Mouse (Mus musculus) spleen, postnatal 36 days (tissue): Measurements from ENCODE around the gene Ankrd34a.
A peak's percentile ranks its signal among the peaks of the same experiment; 100 is the strongest.

Source experiments
- DNase-seq, 2 experiments: peaks; one replicate each; pipeline ENCODE4 v3.0.0; 2022; ENCODE audit warnings: low spot score in 2 of 2, mixed read lengths in 1 of 2

Gene Ankrd34a

DNA sequence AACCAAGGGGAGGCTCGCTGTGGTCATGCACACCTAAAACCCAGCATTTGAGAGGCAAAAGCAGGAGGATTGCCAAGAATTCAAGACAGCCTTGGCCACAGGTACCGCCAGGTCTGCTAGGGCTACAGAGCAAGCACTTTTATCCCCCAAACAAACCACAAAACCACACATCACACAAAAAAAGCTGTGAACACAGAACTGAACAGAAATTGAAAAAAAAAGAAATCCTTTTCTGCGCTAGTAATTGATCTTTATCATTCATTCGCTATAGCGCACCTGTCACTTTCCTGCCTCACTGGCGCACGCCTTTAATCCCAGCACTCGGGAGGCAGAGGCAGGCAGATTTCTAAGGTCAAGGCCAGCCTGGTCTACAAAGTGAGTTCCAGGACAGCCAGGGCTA is 33.2 kb upstream of the Ankrd34a start:
- no peak for DNase-seq

DNA sequence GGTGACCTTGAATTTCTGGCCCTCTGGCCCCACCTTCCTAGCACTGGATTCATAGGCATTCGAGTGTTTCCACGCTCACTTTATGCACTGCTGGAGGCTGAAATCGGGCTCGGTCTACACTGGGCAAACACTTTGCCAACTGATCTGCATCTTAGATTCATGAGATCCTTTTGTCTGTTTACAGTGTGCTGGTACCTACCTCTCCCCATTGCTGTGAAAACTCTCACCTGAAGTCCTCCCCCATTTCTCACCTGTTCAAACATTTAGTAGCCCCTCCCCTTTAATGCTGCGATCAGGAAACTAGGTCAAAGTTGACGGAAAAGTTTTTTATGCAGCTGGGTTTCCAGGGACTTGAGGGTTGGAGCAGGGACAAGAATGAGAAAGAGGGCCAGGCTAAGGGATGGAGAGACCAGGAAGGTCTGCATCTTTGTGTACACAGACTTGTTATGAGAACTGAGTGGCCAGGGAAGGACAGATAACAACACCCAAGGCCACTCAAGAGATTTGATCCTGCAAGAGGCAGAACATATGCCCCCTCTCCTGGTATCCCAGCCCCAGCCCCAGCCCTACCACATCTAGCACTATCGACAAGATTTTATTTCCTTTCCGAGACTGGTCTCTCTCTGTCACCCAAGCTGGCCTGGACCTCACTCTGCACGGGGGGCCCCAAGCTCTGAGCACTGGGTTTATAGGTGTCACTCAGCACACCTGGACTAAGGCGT is 32.4 kb upstream of the Ankrd34a start:
- no peak for DNase-seq

DNA sequence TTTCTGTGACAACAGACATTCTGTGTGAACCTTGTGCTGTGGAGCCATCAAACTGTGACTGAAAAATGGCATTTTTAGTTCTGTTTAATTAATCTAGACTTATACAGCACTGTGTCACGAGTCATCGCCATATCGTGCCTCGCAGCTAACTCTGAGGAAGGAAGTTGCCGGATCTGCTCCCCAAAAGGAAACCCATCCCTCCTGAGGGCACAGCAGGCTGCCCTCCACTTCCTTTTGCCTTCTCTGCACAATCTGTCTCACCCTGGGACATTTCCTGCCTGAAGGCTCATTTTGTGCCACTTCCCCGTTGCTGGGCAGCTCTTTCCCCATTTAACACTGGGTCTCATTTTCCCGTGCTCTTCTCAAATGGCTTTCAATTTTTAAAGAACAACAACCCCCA is 31.8 kb upstream of the Ankrd34a start:
- DNase-seq, result peak; percentile 79 to 82

DNA sequence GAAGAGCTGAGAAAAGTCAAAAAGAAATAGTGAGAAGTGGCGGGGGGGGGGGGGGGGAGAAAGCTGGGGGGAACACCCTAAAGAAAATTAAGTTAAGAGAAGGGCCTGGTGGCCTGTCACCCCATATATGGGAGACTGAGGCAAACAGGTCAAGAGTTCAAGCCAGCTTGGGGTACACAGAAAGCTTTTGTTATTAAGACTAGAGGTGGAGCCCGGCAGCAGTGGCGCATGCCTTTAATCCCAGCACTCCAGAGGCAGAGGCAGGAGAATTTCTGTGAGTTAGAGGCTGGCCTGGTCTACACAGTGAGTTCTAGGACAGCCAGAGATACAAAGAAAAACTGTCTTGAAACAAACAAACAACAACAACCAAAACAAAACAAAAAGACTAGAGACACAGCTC is 31.3 kb upstream of the Ankrd34a start:
- DNase-seq, result no peak

DNA sequence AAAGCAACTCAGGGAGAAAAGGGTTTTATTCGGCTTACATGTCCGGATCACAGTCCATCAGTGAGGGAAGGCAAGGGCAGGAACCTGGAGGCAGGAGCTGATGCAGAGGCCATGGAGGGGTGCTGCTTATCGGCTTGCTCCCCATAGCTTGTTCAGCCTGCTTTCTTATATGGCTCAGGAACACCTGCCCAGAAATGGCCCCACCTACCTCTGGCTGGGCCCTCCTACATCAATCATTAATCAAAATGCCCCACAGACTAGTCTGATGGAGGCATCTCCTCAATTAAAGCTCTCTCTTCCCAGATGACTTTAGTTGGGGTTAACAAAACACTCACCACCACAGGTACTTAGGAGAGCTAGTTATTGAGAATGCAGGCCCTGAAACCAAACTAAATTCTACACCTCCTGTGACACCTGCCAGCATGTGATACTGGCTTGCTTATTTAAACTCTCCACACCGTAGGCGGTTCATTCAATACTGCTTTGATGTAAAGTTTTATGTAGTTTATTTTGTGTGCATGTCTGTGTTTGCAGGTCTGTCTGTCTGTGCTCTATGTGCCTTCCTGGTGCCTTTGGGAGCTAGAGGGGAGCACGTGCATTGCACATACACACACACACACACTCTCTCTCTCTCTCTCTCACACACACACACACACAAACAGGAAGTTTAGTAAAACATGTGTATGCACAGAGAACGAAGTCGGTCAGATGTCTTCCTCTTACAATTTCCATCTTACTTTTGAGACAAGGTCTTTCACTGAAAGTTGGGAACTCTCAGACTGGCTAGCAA is 29.6 kb upstream of the Ankrd34a start:
- no peak for DNase-seq

DNA sequence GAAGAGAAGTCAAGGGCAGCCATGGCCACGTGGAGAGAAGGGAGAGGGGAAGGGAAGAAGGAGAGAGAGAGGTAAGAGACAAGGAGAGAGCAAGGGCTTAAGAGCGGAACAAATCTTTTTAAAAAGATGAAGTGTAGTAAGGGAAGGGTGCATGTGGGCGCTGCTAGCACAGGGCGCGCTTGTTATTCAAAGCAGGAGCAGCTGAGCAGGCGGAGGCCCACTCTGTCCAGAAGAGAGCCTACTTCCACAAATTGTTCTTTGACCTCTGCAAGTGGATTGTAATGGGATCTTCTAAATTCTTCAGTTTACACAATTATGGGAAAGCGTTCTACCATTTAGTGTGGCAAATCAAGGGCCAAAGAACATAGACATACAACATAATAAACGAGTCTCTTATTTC is 27.8 kb upstream of the Ankrd34a start:
- DNase-seq, result no peak

DNA sequence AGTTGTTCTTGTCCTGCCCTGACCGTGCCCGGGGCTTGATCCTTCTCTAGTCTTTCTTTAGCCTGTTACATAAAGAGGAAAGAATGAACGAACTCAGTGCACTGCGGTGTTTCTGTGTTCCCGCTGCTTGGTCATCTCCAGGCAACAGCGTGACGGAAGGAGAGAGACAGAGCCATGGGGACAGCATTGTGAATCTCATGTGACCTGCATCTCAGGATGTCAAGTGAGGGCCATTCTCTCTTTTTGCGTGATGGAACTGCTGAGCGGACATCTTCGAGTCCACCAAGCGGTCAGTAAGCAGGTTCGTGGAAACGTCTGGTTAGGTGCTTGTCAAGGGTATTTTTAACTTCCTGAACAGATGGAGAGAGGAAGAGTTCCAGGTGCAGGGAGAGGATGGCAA is 26.9 kb upstream of the Ankrd34a start:
- no peak for DNase-seq

DNA sequence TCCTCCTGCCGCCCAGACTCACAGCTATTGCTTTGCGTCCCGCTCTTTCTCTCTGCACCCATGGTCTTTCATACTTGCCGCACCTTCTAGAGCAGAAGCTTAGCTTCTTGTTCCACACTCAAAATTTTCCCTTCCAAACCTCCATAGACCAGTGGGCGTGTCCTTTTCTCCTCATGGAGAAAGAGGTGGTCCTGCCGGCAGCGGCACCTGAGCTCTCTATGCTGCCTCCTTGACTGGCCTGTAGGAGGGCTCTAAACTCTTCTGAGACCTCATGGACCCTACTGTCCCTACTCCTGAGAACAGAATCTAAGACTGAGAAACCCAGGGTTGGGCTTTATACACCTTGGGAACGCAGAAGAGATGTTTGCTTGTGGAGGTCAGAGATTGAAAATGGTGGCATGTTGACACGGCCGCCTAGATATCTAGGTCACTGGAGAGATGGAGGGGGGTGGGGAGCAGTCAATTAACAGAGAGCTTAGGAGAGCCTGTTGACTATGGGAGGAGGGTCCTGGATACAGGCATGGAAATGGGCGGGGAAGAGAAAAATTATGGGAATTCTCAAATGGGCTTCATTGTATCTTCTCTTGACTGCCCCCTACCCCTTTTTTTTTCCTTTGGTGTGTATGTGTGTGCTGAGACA is 26.4 kb upstream of the Ankrd34a start:
- no peak for DNase-seq

DNA sequence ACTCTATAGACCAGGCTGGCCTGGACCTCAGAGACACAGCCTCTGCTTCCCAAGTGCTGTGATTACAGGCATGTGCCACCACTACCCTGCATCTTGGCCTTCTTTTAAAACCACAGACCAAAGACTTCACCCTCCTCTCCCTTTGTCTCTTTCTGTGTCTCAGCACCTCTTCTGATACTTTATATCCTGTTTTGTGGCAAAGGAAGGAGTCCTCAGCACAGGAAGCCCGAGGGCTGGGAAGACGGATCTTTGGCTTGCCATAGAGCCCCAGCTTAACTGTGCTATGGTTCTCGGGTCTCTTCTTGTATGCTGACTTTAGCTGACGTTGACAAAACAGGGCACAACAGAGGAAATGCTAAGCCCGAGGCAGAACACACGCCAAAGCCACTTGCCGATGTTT is 25.8 kb upstream of the Ankrd34a start:
- no peak for DNase-seq

DNA sequence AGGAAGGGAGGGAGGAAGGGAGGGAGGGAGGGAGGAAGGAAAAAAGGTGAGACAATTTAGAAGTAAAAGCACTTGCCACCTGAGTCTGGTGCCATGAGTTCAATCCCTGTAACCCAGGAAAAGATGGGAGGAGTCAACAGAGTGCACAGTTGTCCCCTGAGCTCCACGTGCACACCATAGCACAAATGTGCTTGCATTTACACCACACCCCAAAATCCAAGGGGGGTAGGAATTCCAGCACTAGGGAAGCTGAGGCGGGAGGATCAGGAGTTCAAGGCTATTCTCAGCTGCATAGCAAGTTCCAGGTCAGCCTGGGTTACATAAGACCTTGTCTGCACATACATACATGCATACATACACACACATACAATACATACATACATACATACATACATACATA is 25.1 kb upstream of the Ankrd34a start:
- DNase-seq, result no peak

DNA sequence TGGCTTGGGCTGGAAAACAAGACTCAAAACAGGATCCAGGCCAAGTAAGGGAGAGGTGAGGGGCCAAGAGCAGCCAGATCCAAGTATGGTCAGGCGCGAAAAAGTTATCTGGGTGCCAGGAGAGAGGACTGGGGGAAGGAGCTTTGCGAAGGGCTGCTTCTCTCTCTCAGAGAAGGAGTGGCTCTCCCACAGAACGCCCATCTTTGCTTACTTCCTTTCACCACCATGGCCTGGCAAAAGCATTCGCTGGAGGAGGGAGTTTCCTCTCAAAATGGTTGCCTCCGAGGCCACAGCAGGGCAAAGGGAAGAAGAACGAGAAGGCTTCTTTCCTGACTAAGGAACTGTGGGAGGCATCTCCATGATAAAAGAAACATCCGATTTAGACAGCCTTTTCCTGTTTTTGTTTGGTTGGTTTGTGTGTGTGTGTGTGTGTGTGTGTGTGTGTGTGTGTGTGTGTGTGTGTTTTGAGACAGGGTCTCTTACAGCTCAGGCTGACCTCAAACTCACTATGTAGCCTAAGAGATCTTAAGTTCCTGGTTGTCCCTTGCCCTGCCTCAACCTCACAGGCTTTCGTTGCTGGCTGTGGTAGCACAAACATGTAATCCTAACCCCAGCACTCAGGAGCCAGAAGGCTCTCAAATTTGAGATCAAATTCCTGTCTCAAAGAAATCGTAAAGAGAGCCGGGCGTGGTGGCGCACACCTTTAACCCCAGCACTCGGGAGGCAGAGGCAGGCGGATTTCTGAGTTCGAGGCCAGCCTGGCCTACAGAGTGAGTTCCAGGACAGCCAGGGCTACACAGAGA is 24.3 kb upstream of the Ankrd34a start:
- DNase-seq, result no peak

DNA sequence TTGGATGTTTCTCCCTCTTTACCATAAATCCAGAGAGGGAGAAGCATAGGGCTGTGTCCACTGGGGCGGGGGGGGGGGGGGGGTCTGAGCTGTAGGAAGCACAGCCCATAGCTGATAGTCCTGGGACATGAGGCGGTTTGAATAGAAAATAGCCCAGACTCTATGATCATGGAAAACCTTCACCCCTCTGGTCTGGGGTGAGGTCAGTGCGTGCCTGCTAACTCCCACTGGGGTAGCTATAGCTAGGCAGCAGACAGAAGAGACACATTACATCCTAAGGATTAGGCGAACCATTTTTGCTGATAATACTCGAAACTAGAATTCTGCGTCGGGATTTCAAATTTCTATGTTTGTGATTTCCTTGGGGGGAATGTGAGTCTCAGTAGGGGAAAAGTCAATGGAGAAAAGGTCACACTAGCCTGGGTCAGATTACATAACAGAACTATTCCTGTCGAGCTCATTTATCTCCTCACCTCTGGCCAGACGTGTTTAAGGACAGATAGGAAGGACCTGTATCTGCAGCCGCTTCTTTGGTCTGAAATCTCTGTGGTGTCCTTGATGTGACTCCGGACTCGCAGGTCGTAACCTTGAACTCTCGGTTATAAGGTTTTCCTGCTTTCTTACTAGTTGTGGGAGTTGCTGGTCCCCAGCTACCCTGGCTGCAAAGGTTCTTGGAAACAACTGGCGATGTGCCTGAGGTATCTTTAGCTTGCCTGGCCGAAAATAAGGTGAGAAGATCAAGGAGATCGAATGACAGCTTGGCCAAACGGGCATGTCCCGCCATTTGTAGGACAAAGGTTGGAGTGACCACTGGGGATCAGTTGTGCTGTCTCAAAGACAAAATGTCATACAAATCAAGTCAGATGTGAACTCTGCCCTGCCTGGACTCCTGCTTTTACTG is 22.6 kb upstream of the Ankrd34a start:
- DNase-seq, result no peak

DNA sequence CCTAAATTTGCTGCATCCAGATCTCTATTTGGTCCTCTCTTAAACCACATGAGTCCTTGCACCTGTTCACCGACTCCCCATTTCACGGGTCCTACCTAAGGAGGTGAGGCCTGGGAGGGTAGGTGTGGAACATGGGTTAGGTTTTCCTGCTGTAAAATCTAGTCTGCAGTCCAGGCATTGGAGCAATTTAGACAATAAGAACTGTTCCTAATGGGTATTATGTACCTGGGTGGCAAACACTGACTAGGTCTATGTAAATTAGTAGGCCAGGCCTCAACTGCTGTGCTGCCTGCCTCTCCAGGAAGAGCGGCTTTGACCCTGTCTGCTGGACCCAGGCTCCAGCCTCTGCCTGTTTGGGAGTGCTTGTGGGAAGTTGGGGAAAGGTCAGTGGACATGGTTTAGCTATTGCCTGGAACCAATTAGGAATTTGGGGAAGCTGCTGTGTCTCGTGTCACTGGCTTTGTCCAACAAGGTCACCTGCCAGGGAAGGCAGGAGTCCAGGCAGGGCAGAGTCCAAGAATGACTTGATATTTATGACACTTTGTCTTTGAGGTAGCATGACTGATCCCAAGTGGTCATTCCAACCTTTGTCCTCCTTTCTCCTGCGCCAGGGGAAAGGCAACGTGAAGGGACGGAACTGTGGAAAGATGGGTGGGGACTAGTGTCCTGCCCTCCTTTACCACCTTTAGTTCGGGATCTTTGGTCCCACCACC is 21.0 kb upstream of the Ankrd34a start:
- no peak for DNase-seq

DNA sequence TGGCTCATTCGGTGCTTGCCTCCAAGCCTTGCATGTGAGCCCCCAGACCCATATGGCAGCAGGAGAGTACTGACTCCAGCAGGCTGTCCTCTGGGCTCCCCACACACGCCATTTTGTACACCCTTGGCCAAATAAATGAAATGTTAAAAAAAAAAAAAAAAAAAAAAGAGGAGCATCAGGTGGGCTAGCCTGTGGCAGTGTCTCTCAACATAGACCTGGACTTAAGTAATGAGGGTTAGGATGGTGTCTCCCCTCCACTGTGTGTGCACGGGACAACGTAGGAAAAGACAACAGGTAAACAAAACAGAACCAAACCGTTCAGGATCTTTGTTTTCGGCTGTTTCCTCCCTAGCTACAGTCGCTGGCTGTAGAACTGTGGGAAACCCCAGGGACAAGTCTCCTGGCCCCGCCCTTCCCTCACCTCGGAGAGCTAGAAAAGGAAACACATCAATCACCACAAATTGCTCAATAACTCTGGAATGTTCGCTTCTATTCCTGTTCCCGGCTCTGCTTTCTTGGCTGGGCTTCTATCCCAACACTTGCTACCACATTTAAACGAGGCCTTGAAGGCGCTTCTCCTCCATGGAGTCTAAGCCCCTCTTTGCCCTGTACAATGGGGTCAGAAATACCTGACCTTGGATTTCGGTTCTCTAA is 20.3 kb upstream of the Ankrd34a start:
- no peak for DNase-seq

DNA sequence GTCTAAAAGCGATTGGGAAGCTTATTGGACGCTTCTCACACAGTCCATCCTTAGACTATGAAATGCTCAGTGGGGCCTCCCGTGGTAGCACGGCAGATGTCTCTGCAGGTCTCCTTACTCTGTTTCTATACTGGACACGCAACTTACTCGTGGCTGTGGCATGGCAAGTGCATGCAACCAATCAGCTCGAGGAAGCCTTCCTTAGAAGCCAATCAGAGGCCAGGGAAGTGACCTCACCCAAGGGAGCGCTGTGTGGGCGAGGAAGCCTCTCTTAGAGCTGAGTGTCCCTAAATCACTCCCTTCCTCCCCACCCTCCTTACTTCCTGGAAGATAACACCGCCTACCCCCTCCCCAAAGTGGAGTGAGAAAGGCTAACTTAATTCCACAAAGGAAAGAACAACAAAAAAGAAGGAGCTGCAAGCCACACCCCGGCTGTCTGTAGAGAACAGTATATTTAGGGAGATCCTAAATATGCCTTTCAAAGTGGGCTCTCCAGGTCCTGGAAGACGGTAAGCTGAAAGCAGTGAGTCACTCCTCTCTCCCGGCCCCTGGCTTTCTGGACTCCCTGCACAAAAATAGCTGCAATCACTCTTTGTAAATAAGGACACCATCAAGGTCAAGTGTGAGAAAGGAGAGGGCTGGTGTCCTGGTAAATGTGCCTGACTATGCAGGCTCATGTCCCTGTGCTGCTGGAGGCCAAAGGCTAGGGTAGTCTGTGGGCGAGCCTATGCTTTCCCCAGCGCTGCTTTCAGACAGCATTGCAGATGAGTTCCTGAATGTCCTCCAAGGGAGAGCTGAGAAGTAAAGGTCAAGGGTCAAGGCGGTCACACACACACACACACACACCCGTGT is 19.5 kb upstream of the Ankrd34a start, which contains the start of gene Gm16253:
TSS of gene Gm16253 (plus strand) at position 295 of the 852 bp plus-strand sequence.
- peak; percentile 93 to 95 for DNase-seq

DNA sequence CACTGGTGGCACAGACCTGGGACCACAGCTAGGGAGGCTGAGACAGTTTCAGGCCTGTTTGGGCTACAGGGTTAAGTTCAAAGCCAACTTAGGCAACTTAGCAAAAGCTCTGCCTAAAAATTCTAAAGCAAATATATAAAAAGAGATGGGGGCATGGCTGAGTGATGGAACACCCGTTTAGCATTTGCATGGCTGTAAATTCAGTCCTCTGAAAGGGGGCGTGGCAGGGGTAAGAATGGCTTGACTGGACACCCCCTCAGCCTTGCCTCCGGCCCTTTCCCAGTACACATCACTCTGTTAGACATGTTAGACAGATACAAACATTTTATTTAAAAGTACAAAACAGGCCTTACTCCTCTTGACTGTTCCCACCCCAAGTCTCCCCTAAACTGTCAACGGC is 18.9 kb upstream of the Ankrd34a start:
- DNase-seq, result no peak

DNA sequence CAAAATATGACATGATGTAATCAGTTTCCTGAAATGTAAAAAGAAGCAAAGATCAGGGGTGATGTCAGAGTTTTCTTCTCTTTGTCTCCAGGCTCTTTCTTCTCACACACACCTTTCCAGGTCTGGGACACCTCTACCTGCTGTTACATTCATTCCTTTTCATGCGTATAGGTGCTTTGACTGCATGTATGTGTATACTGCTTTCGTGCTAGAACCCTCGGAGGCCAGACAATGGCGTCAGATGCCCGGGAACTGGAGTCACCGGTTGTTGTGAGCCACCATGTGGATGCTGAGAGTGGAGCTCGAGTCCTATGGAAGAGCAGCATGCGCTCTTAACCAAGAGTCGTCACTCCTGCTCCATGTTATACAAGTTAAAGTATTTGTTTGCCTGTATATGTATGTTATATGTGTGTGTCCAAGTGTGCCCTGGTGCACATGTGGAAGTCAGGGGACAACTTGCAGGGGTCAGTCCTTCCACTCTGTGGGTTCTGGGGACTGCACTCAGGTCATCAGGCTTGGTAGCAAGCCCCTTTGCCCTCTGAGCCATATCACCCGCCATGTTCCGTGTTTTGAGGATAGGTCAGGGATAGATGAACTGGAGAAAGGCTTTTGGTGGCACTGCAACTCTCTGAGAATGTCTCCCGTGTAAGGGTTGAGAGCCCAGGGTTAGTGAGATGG is 17.7 kb upstream of the Ankrd34a start:
- no peak for DNase-seq

DNA sequence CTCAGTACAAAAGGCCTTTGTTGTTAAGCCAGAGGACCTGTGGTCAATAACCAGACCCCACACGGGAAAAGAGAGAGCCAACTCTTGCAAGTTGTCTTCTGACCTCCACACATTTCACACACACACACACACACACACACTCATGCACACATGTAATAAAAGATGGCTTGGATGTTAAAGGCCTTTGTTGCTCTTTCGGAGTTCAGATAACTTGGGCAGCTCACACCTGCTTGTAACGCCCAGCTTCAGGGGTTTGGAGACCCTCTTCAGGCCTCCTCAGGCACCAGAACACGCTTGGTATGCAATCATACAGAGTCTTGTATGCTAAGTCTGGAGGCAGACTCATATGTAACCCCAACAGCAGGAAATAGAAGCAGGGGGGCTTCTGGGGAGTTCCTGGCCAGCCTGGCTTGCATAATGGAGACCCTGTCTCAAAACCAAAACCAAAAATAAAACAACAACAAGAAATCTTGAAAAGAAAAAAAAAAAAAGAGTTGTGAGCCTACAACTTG is 17.1 kb upstream of the Ankrd34a start:
- no peak for DNase-seq
